Mouse (Mus musculus) hindbrain, postnatal 0 days (tissue): ENCODE data around the gene Mical2. TPM values are rescaled to one million over a fixed set of nuclear protein-coding genes. Genes with fewer than 3 reads are reported as not detected.

Experiments
- ATAC-seq: fragments of 200-750 bp; cut with Nextera tagmentation; 2 replicates; pipeline ENCODE4 v1.8.0; 2017; ENCODE audit warnings: mild to moderate bottlenecking, moderate TSS enrichment, moderate library complexity
- DNase-seq: peaks from one replicate; pipeline ENCODE4 v3.0.0-alpha.2; 2015; ENCODE audit warnings: low spot score
- H3K27ac ChIP-seq: fragments of 300-500 bp; sonication (generic); 2 replicates; pipeline ENCODE4 v1.5.1; 2014; ENCODE audit warnings: mild to moderate bottlenecking
- H3K27me3 ChIP-seq: fragments of 300-500 bp; sonication (generic); 2 replicates; pipeline ENCODE4 v1.6.1; 2014; ENCODE audit warnings: low read length, mixed read lengths; ENCODE audit not compliant: insufficient read depth
- H3K36me3 ChIP-seq: fragments of 300-500 bp; sonication (generic); 2 replicates; pipeline ENCODE4 v1.6.1; 2014; ENCODE audit warnings: low read length, mixed read lengths; ENCODE audit not compliant: insufficient read depth
- H3K4me1 ChIP-seq: fragments of 300-500 bp; sonication (generic); 2 replicates; pipeline ENCODE4 v1.6.1; 2014; ENCODE audit warnings: antibody characterized with exemption, low read length, mixed read lengths; ENCODE audit not compliant: insufficient read depth
- H3K4me2 ChIP-seq: fragments of 300-500 bp; sonication (generic); 2 replicates; pipeline ENCODE4 v1.6.1; 2014; ENCODE audit warnings: low read depth, mild to moderate bottlenecking, low read length, moderate library complexity, mixed read lengths
- H3K4me3 ChIP-seq: fragments of 300-500 bp; sonication (generic); 2 replicates; pipeline ENCODE4 v1.5.1; 2014; ENCODE audit warnings: low read length
- H3K9ac ChIP-seq: fragments of 300-500 bp; sonication (generic); replicated peaks from 2 replicates; pipeline ENCODE4 v1.6.1; 2014; ENCODE audit warnings: mild to moderate bottlenecking, low read length, moderate library complexity, mixed read lengths
- H3K9me3 ChIP-seq: fragments of 300-500 bp; sonication (generic); 2 replicates; pipeline ENCODE4 v1.6.1; 2016; ENCODE audit warnings: low read length, mixed read lengths
- CTCF ChIP-seq: IDR thresholded peaks from 2 replicates; pipeline ENCODE4 v1.5.1; 2016; ENCODE audit warnings: antibody characterized with exemption, control low read depth, low read depth
- WGBS: fragments of 180-500 bp; shearing (Covaris S2); extraction: QIAGEN DNeasy Blood & Tissue Kit; methylation state at CpG from one replicate; pipeline ENCODE4 v1.1.7; 2014; 5-methylcytosine and 5-hydroxymethylcytosine counted together
- polyA plus RNA-seq: library from polyadenylated mRNA; unstranded; fragments of >200 nt; fragmentation: Nextera tagmentation; extraction: Ambion mirVana; gene quantifications from 2 replicates; pipeline ENCODE4 v1.2.1, GENCODE M21; 2015
- total RNA-seq: library from RNA; depleted of rRNA; stranded (reverse); fragments of >200 nt; gene quantifications from 2 replicates; pipeline ENCODE4 v1.2.3, GENCODE M21; 2014

The Mical2 gene
- total and polyA plus RNA-seq, 2 experiments from 2014 or later: 6.4 to 16.5 TPM

DNA sequence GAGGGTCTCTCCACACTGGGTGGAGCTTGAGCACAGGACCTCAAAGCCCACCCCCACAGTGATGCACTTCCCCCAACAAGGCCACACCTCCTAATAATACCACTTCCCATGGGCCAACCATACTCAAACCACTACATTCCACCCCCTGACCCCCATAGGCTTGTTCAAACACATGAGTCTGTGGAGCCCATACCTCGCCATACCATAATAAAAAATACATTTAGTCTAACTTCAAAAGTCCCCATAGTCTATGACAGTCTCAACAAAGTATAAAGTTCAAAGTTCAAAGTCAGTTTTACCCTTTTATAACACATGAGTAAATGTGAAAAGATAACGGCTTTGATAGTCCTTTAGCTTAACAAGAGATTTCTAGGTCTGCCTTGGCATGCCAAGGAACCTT lies 145.7 kb downstream of the Mical2 start:
- Histone ChIP-seq H3K9ac (no peak overlapping the region), H3K4me3 (no peak overlapping the region), H3K36me3 (no peaks in the 10 kb centered on the region), H3K9me3 (no peaks in the 10 kb centered on the region), H3K27ac (no peak overlapping the region), H3K4me1 (no peaks in the 10 kb centered on the region), H3K4me2 (no peak overlapping the region), H3K27me3 (no peaks in the 10 kb centered on the region)
- TF ChIP-seq CTCF: no peak
- WGBS: 97% methylated on average over 2 of the region's 2 CpGs
- no peak for DNase-seq
- ATAC-seq: no peak

DNA sequence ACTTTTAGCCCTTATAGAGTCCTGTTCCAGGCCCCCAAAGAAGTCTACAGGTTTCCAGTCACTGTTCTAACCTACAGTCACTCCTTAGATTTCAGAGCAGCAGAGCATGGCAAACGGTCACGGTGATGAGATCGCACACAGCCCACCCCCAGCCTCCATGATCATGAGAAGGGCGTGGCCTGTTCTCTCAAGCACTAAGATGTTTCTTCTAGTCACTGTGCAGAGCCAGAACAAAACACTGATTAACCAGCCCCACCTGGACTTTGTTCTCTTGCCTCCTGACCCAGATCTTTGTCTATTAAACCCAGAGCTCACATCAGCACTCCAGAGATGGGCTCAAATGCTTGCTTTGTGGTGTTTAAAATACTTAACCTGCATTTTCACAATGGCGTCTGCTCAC lies 148.4 kb downstream of the Mical2 start:
- DNase-seq: no peak
- Histone ChIP-seq H3K36me3 (no peaks in the 10 kb centered on the region), H3K9ac (no peak overlapping the region), H3K27me3 (no peaks in the 10 kb centered on the region), H3K4me3 (no peak overlapping the region), H3K4me2 (no peak overlapping the region), H3K4me1 (no peaks in the 10 kb centered on the region), H3K9me3 (no peaks in the 10 kb centered on the region), H3K27ac (no peak overlapping the region)
- TF ChIP-seq CTCF: no peak
- ATAC-seq: no peak
- 87% methylated on average over 5 of the region's 5 CpGs for WGBS

DNA sequence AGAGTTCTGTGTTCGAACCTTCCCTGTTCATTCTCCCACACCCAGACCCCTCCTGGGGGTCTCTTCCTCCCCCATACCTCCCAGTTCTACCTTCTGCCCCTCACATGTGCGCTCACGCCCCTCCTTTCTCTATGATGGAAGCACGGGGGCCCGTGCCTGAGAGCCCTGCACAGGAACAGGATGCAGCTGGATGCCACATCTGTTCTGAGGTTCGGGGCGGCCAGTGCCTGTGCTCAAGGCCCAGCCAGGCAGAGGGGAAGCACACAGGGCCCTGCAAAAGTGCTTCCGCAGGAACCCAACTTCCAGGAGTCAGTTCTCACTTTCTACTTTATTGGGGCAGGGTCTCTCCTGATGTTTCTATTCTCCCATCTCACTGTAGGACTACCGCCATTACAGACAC lies 149.4 kb downstream of the Mical2 start:
- H3K36me3 ChIP-seq: no peaks in the 10 kb centered on the region
- no peaks in the 10 kb centered on the region for H3K9me3 ChIP-seq
- H3K27me3 ChIP-seq: no peaks in the 10 kb centered on the region
- no peak overlapping the region for H3K4me3 ChIP-seq
- TF ChIP-seq CTCF: no peak
- H3K27ac ChIP-seq: no peak overlapping the region
- 91% methylated on average over 9 of the region's 9 CpGs for WGBS
- DNase-seq (no peak), ATAC-seq (no peak)
- no peaks in the 10 kb centered on the region for H3K4me1 ChIP-seq
- no peak overlapping the region for H3K9ac ChIP-seq
- H3K4me2 ChIP-seq: no peak overlapping the region

DNA sequence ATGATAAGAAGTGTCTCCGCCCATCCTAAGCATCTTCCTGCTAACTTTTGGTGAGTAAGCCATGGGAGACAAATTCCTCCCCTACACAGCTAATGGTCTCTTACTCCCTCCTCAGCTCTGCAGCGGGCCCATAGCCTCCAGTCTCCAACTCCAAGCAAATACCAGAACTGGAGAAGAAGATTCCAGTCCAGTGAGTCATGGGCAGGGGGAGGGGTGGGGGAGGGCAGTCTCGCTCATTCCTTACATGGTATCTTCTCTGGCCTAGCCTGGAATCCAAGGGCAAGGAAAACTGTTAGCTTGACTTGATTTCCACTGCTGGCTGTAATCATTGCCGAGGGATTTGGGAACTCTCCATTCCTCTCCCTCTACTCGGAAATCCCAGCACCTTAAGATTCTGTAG lies 150.2 kb downstream of the Mical2 start:
- Histone ChIP-seq H3K27ac (no peak overlapping the region), H3K4me1 (no peaks in the 10 kb centered on the region), H3K4me2 (no peak overlapping the region), H3K36me3 (no peaks in the 10 kb centered on the region), H3K4me3 (no peak overlapping the region), H3K9me3 (no peaks in the 10 kb centered on the region), H3K27me3 (no peaks in the 10 kb centered on the region), H3K9ac (no peak overlapping the region)
- no peak for ATAC-seq
- WGBS: 77% methylated on average over 5 of the region's 5 CpGs
- DNase-seq: no peak
- TF ChIP-seq CTCF: no peak

DNA sequence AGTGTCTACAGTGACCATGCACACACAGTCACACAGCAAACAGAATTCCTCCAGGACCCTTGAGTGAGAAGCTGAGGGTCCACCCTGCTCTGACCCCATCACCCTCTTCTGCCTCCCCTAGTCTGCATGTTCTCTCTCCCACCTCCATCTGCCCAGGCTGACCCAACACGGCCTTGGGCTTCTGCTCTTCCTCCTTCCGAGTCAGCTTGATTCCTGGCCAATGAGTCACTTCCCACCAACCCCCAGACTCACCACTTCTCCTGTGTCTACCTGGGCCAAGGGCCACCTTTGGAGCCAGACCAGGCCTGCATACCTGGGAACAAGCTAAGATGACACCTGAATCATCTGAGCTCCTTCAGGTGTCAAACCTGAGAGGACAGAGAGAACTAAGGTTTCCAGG lies 151.0 kb downstream of the Mical2 start:
- ATAC-seq (no peak), DNase-seq (no peak)
- Histone ChIP-seq H3K9ac (no peak overlapping the region), H3K9me3 (no peaks in the 10 kb centered on the region), H3K36me3 (no peaks in the 10 kb centered on the region), H3K27ac (no peak overlapping the region), H3K4me2 (no peak overlapping the region), H3K4me1 (no peaks in the 10 kb centered on the region), H3K27me3 (no peaks in the 10 kb centered on the region), H3K4me3 (no peak overlapping the region)
- TF ChIP-seq CTCF: no peak
- WGBS: 68% methylated on average over 2 of the region's 2 CpGs

DNA sequence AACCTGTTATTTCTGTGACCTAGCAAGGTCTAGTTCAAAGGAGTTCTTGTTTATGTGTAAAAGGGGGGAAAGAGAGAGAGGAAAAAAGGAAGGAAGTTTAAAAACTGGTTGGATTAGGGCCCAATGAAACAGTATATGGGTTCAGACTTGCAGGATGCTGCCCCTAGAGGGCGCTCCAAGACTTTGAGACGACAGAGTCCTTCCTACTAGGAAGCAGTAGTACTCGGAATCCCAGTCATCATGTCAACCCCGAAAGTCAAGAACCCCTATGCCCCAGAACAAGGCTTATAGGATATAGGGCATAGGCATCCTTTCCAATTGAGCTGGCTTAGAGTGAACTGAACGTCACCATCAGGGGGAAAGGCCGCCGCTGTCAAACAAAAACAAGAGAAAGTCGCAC lies 151.7 kb downstream of the Mical2 start:
- TF ChIP-seq CTCF: peak; percentile 92
- DNase-seq (peak; percentile 95), ATAC-seq (peak; percentile 83; the same call in 1 of the 2 replicates)
- WGBS: 44% methylated on average over 8 of the region's 8 CpGs
- Histone ChIP-seq H3K4me3 (no peak overlapping the region), H3K9ac (no peak overlapping the region), H3K27ac (no peak overlapping the region), H3K4me2 (no peak overlapping the region), H3K4me1 (no peaks in the 10 kb centered on the region), H3K27me3 (no peaks in the 10 kb centered on the region), H3K36me3 (no peaks in the 10 kb centered on the region), H3K9me3 (no peaks in the 10 kb centered on the region)

DNA sequence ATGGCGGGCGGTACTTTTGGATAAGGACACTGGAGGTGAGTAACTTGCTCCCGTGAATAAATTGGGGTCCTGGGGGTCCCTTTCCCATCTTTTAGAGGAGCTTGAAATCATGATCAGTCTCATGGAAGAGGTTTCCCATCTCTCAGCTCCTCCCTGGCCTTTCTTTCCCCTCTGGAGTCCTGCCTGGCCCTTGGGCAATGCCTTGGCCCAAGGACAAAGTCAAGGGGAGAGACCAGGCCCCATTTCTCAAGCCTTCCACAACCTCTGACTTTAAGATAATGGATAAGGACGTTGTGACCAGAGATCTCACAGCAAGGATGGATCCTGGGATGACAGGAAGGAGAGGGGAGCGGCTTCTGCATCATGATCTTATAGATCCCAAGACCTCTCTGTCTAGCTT lies 152.4 kb downstream of the Mical2 start:
- Histone ChIP-seq H3K27me3 (no peaks in the 10 kb centered on the region), H3K36me3 (no peaks in the 10 kb centered on the region), H3K4me2 (no peak overlapping the region), H3K4me3 (no peak overlapping the region), H3K27ac (no peak overlapping the region), H3K9me3 (no peaks in the 10 kb centered on the region), H3K4me1 (no peaks in the 10 kb centered on the region), H3K9ac (no peak overlapping the region)
- WGBS: 88% methylated on average over 5 of the region's 5 CpGs
- DNase-seq (no peak), ATAC-seq (no peak)
- no peak for TF ChIP-seq CTCF
